Mouse (Mus musculus): ENCODE data around the gene Gpr34.
A peak's percentile ranks its signal among the peaks of the same experiment; 100 is the strongest.

Gpr34 gene

DNA sequence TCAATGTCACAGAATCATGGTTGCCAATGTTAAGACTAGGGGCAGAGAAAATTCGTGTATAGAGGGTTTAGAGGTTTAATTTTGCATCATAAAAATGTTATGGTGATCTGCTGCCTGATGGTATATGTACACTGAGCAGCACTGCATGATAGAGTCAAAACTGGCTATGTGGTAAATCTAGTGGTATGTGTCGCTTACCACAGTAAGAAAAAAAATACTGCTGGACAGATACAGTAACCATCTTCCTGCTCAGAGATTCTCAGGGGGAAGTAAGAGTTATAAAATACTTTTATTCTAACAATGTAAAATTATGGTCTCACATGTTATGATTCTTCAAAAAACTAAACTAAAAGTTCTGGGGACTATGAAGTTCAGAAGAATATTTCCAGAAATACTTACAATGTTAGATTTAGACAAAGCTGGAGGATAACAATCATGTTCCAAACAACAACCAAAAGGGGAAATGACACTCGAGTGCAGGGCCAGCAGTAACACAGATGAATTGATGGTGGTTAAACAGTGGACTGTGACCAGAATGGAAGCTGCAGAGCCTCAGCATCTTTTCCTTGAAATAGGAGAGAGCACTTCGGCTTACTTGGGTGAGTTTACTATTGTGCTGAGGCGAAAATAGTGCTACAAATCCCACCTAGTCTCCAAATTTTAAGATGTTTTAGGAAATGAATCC lies at the start of gene Gpr34:
Gene Gpr34, plus strand, starts transcription at position 491 of the 685 bp plus-strand sequence.
- DNase-seq (ENCODE audit: low spot score in 2 of 2) = no peak

- DNase-seq (ENCODE audit: low spot score in 2 of 2) = no peak
These were observed 32.5 kb upstream of the Gpr34 start for GRCm38 (mm10) chrX:13599373-13599772.

- DNase-seq (ENCODE audit: low spot score in 2 of 2) = no peak
These were observed 31.9 kb upstream of the Gpr34 start for GRCm38 (mm10) chrX:13599966-13600365.

DNA sequence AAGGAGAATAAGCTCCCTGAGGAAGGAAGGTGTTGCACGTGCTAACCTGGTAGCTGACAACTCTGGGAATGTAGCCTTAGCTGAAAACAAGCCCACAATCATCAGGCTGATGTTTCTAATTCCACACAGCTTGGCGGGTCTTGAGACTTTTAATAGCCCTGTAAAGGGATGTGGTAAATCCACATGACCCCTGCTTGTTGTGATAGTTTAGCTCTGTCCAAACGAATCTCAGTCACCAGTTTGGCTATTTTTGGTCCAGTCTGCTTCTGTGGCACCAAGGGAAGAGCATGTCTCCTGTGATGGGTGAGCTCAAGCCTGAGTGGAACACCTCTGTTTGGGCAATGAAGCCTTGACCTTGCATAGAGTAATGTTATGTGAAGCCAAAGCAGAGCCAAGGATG lies 25.1 kb upstream of the Gpr34 start:
- no peak for DNase-seq (ENCODE audit: low spot score in 2 of 2)

DNA sequence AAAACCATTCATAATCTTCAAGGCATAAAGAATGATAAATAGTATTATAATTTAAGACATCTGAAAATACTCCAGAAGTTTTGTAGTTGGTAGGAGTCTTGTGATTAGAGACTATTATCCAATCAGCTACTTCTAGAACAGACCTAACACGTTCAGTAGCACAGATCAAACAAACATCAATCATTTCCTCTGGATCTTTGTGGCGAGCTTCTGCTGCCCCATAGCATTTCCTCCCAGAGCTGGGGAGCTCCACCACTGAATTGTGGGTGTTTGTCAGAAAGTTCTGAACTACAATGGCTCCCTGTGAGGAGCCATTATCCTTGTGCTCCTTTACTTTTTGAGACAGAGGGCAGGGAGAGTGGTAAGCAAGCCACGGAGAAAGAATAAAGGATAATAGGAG lies 24.1 kb upstream of the Gpr34 start:
- DNase-seq (ENCODE audit: low spot score in 2 of 2) = no peak

DNA sequence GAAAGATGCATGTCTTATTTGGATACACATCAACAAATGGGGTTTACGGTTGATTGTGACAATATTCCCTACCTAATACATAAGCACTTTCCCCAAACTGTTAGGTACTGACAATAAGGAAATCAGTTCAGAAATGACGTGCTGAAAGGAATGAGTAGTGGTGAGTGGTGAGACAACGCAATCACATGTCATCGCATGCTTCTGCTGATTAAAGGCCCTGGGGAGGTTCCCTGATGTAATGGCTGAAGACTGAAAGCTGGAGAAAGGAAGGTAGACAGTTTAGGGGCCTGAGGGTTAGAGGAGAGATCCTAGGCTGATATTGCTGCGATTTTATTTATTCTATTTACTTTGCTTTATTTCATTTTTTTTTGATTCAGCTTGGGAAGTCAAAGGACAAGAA lies 20.8 kb upstream of the Gpr34 start:
- no peak for DNase-seq (ENCODE audit: low spot score in 2 of 2)

- no peak for DNase-seq (ENCODE audit: low spot score in 2 of 2)
These were observed 19.8 kb upstream of the Gpr34 start for GRCm38 (mm10) chrX:13612115-13612514.

DNA sequence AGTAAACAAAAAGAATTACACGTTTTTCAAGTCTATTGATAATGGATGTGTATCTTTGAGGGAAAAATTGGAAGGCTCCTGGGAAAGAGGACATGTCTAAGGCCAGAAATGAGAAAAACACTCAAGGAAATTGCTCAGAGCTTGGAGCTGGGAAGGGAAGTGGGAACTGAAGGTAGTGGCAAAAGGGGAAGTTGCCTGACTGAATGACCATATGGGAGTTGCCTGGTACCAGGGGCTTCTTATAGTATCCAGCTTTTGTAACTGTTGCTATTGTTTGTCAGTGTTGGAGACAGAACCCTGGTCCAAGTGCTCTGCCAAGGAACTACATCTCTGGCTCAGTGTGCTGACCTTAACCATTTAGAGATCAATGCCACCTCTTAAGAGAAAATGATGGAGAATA lies 15.2 kb upstream of the Gpr34 start:
- DNase-seq (ENCODE audit: low spot score in 2 of 2) = no peak

GRCm38 (mm10) chrX:13617294-13617693 lies 14.6 kb upstream of the Gpr34 start:
- no peak for DNase-seq (ENCODE audit: low spot score in 2 of 2)

GRCm38 (mm10) chrX:13618476-13618875 lies 13.4 kb upstream of the Gpr34 start:
- DNase-seq (ENCODE audit: low spot score in 2 of 2) = no peak

GRCm38 (mm10) chrX:13621473-13621872 lies 10.4 kb upstream of the Gpr34 start:
- no peak for DNase-seq (ENCODE audit: low spot score in 2 of 2)

- DNase-seq (ENCODE audit: low spot score in 2 of 2) = no peak
These were observed 9.2 kb upstream of the Gpr34 start for GRCm38 (mm10) chrX:13622654-13623053.

DNA sequence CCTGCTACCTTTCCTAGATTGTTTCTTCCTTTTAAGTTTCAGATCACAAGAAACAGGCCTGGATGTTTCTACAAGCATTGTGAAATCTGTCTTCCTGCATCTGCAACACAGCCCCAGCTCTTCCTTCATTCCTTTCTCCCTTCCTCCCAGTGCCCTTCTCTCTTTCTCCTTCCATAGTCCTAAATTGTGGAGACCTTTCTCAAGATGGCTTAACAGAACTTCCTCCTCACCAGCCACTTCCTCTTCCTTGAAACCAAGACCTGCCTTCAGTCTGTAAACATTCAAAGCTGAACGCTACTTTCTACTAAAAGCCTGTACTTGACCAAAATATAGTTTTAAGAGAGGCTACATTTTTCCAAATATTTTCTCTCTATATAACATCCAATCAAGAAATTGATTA lies 4.5 kb downstream of the Gpr34 start:
- no peak for DNase-seq (ENCODE audit: low spot score in 2 of 2)

DNA sequence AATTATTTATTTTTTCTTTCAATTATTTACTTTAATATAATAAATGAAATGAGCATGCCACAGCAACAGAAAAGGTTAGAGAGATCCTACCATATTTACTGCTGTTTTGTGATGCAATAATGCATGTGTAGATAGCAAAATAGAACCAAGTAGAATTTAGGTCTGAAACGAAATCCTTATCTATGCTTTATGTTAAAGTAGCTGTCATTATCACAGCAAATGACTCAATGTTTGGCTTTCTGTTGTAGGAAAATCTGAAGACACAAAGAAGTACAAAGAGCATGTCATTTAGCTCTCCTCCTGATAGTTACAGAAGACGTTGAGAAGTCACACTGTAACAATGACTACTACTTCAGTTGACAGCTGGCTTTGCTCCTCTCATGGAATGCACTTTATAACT lies 7.0 kb downstream of the Gpr34 start:
- no peak for DNase-seq (ENCODE audit: low spot score in 2 of 2)

DNA sequence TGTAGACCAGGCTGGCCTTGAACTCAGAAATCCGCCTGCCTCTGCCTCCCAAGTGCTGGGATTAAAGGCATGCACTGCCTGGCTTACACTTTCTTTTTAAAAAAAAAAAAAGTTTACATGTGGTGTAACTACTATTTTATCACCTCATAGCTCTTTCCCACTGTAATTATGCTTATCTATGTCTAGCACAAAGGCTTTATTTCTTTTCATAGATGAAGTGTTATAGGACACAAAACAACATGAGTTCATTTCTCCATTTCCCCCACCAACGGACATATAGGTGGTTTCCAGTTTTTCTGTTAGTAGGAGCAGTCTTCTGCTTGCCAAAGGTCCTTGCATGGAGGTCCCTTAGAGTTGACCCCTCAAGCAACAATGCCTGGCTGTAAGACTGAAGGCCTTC lies 20.0 kb downstream of the Gpr34 start:
- DNase-seq (ENCODE audit: low spot score in 2 of 2) = no peak

DNA sequence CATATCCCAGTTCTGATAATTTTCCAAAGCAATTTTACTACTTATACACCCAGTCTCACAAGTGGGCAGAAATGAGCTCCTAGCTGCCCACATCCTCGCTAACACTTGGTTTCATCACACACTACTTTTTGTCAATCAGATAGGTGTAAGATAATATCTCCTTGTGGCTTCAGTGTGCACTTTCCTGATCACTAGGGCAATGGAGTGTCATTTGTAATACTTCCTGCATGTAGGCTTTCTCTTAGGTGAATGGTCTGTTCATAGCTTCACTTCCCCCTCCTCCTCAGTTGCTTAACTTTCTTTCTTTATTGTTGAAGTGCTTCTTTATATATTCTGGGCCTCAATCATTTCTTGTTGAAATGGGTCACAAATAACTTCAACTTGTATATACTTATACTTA lies 20.4 kb downstream of the Gpr34 start:
- DNase-seq (ENCODE audit: low spot score in 2 of 2) = no peak

DNA sequence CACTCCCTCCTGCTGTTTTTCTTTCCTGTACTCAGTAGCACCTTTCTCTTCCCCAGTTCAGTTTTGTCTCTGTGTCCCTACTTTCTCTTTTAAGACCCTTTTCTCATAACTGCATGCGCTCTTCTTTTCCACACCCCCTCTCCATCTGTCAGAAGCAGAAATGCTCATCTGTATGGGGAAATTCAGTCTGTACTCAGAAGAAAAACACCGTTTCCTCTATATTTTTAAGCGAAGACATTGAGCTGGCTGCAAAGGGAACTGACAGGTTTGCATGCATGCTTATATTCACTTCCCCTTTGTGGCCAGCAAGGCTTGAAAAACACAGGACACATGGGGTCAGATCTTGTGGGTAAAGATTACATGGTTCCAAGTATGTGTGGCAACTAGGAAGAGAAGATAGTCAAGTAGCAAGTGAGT lies 23.1 kb downstream of the Gpr34 start:
- DNase-seq (ENCODE audit: low spot score in 2 of 2) = no peak

DNA sequence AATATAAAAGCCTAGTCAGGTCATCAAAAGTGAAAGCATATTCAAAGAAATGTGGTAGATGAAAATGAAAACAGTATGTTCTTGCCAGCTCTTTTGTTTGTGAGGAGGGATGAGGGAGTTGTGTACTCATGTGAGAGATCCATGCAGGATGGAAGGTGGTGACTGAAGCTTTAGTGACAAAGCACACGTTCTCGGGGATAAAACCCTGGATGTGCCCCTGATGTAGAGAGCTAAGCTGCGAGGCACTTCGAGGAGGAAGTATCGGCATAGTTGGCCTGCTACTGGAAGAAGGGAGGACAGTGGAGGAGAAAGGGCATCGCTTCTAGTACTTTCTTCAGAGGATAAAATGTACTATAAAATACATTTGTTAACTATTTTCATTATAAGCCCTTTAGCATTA lies 24.0 kb downstream of the Gpr34 start:
- no peak for DNase-seq (ENCODE audit: low spot score in 2 of 2)

DNA sequence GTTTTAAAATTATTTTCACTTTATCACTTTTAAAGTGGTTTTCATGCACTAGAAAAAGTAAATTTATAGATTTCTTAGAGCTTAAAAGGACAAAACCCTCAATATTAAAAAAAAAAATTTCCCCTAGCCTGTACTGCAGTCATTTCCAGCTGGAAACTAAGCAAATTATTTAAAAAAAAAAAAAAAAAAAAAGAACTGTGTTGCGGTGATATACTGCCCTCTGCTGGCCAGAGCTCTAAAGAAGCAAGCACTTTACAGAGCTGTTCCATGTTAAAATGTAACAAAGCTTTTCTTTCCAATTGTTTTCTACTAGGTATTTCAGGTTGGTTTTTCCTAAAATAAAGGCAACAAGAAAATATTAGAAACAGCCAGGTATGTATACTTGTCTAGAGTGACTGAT lies 24.8 kb downstream of the Gpr34 start:
- DNase-seq (ENCODE audit: low spot score in 2 of 2) = peak in 1 of 2 experiments; percentile 17

DNA sequence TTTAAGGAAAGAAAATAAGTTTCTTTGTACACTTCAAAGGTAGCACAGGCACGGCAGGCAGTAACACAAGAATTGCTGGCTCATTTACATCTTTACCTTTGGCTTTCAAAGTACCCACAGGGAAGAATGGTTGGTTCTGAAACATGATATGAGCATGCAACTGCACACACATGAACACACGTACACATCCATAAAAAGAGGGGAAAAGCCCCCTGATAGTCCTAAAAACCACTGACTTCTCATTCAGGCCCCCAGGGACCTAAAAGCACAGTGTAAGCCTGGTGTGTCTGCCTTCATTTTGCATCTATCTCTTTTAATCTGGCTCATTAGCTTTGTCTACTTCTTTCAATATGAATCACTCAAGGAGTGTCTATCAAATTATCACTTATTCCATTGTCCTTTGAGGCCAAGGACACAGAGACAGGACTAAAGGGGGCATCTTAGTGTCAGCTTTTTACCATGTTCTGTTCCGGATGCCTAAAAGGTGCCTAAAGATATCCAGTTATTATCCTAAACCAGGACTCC lies 26.8 kb downstream of the Gpr34 start:
- DNase-seq (ENCODE audit: low spot score in 2 of 2) = no peak

GRCm38 (mm10) chrX:13659201-13659890 lies 27.5 kb downstream of the Gpr34 start:
- no peak for DNase-seq (ENCODE audit: low spot score in 2 of 2)

DNA sequence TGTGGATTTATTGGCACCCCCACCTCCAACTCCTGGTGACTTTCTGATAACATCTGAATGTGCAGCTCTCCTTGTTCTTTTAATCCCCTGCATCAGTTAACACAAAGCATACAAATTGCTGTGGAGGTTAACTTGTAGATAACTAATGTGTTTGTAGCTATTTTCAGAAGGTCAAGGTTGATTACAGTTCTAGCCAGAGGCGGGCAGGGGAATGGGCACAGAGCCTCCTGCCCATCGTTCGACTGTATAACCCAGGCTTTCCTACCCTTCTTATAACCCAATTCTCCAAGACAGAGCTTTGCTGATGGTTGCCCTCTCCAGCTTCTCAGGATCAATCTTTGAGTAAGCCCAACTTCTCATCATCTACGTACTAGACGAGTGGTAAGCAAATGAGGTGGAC lies 29.2 kb downstream of the Gpr34 start, which contains the start of gene Gpr82:
Gene Gpr82, plus strand, starts transcription at position 301 of the 400 bp plus-strand sequence.
- DNase-seq (ENCODE audit: low spot score in 2 of 2) = no peak

DNA sequence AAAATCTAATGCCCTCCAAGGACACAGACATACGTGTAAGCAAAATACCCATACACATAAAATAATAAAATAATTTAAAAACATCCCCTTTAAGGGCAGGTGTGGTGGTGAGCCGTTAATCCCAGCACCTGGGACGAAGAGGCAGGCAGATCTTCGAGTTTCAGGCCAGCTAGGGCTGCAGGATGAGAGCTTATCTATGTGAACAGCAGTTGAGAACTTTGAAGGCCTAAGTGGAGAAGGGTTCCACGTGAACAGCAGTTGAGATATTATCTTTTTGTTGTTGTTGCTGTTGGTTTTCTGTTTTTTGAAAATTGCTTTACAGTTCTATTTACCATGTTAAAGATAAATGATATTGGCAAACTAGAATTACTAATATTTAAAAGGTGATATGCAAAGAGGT lies 37.0 kb downstream of the Gpr34 start:
- no peak for DNase-seq (ENCODE audit: low spot score in 2 of 2)
